Mouse (Mus musculus) megakaryocyte-erythroid progenitor cell, adult 5-6 weeks (primary cell): ENCODE data around the gene Srsf3. TPM values are rescaled to one million over a fixed set of nuclear protein-coding genes. Genes with fewer than 3 reads are reported as not detected.
"Not testable (repeated sequence)": the region's sequence is repeated elsewhere in the genome, so short reads cannot be mapped to it uniquely, and the experiment has no call there.

ENCODE experiments used
- ATAC-seq: replicated peaks from 2 replicates; pipeline ENCODE4 v1.8.0; 2016; ENCODE audit warnings: mild to moderate bottlenecking, inconsistent platforms; ENCODE audit not compliant: severe bottlenecking, poor library complexity, low FRiP score, low TSS enrichment
- total RNA-seq, 2 experiments: library from RNA; stranded (forward) in 1 of 2; stranded (reverse) in 1 of 2; fragments of 200-1000, 215-1000 nt in 1 of 2; fragments of >200 nt in 1 of 2; fragmentation: Nextera tagmentation in 1 of 2; gene quantifications; 2 replicates each; pipeline ENCODE4 v1.2.3; 2014 to 2017

The Srsf3 gene
- total RNA-seq, 2 experiments from 2014 or later = 513 to 747 TPM

DNA sequence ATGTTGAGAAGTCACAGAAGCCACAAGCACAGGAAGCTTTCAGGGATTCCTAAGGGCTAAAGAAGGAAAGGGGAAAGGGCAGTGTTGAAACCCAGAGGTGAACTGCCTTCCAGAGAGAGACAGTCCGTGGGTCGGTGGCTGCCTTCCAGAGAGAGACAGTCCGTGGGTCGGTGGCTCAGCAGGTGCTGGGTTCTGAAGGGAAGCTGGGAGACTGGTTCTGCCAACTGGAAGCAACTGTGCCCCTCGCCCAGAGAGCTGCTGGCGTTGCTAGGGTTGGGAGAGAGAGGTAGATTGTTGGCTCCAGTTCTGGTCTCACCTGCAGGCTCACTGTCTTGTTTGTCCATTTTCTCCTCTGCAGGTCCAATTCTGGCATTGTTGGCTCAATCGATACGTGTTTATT lies 26.1 kb downstream of the Srsf3 start:
- no peak for ATAC-seq

DNA sequence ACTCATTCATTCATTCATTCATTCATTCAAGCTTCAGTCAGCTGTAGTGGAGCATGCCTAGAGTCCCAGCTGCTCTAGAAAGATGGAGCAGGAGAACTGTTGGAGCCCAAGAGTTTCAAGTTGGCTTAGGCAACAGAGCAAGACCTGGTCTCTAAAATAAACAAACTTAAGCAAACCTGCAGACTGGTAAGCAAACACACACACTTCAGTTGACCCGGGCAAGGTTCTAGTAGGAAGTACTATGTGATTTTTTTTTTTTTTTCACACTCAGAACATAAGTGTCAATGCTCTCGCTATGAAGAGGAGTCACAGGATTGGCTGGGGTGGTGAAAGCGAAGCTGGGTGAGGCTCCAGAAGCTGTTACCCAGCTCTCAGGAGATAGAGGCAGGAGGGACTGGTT lies 27.2 kb downstream of the Srsf3 start:
- ATAC-seq = no peak

DNA sequence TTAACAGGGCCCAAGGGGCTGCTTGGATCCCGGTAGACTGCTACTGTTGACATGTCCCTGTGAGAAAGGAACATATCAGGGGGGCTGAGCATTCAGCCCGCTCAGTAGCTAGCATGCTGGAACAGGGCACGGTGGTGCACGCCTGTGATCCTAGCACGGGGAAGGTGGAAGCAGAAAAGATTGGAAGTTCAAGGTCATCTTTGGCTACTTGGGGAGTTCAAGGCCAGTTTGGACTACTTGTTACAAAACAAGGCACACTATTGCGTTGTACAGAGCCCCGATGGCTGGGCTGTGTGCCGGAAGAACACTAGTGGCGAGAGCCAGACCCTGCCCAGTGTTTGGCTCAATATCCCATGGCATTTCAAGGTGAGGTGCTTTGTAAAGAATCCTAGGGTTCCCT lies 28.5 kb downstream of the Srsf3 start:
- ATAC-seq = no peak

DNA sequence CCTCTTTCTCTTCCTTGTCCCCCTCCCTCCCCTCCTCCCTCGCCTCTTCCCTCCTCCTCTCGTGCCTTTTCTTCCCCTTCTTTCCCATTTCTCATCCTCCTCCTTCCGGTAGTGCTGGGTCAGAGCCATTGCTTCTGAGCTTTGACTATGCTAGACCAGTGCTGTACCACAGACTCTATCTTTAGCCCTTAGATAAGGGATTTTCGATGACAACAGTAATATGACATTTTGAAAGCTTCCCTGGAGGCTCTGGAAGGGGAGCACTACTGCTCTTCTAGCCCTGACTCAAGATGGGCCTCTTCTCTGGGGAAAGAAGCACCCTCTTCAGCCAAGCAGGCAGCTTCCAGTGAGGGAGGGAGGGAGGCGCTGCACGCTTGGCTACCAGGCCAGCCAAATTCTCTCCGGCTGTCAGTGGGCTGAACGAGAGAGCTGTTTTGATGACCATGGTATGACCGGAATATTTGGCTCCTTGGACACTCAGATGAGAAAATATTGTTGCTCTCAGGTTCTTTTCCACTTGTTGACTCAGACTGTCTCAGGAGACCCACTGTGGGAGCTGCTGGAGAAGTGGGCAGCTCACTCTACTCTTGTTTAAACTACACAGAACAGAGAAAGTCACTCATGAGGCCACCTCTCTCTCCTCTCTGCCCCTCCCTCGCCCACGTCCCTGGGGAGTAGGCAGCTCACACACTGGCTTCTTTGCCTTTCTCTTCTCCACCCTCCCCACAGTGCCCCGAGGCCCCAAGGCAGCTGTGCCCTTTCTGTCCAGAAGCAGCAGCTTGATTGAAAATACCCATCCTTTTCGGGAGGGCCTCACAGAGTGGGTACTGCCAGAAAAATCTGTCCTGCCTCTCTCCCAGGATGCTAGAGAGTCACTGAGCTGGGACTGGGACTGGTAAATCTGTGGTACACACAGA lies 29.9 kb downstream of the Srsf3 start:
- no peak for ATAC-seq

DNA sequence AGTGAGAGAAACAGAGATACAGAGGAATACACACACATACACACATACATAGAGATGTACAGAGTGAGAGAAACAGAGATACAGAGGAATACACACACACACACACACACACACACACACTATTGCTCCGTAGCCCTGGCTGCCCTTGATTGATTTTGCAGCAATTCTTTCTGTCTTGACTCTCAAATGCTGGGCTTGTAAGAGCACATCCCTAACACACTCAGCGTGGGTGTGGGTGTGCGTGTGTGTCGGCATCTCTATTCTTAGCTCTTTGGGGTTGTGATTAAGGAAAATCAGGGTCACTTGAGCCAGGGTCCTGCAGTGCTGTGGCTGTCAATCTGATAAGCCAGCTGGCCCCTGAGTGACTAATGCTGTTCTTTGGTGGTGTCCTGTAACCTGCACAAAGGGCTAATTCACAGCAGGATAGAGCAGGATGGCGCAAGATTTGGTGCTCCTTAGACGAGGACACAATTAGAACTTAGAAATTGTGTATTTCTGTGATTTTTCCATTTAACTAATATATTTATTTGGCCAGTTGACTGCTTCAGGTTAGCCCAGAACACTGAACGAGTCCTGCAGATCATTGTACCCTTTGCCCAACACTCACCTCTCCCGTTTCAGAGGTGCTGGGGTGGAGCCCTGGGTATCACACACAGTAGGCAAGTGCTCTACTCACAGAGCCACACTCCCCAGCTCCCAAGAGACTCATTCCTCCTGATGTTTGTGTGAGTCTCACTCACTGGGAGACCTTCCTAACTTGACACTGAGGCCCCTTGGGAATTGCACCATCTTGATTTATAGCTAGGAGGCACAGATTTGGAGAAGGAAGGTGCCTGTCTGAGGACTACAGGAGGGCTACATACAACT lies 30.9 kb downstream of the Srsf3 start:
- ATAC-seq = no peak

DNA sequence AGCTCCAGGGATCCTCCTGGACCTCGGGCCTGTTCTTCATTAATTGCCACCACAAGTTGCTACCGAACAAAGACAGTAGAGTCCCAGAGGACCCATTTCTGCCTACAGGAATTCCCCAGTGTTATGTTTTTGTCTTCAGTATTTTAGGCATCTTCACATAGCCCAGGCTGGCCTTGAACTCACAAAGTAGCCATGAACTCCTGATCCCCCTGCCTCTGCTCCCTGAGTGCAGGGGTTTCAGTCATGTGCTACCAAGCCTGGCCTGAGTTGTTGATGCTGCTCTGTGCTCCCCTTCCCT lies 31.5 kb downstream of the Srsf3 start:
- no peak for ATAC-seq

DNA sequence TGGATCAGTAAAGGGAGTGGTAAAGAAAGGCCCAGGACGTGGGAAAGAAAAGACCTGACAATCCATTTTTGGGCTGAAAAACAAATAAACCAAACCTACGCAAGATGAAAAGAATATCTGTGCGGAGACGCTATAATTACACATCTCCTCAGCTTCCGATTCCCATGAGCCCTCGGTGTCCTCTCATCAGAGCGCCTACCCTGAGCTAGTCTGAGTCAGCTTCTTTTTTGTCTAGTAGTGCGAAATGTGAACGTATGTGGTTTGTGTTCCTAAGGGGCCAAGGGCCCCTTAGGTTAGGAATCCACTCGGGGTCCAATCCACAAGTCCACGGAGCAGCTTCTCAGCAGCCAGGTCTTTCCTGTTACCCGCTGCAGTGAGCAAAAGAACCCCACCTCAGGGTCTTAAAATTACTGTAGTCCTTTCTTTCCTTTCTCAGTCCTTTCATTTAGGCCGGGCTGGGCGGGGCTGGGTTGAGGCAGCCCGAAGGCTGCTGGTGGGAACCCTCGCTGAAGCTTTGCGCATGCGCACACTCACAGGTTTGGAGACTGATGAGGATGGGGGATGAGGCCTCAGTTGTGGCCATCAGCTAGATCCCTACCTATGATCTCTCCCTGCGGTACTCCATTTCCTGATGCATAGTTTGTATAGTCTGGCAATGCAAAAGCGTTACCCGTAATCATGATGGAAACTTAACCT lies 33.0 kb downstream of the Srsf3 start:
- ATAC-seq = no peak

DNA sequence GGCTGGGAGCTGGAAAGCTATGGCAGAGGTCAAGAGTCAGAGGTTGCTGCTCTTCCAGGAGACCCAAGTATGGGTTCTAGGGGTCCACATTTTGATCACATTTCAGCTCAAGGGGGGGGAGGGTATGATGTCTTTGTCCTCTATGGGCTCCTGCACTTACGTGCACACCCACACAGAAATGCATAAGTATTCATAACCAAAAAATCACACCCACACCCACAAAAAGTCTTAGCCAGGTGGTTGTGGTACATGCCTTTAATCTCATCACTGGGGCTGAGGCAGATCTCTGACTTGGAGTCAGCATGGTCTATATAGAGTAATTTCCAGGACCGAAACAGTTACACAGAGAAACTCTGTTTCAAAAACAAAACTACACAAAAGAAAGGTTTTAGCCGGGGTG lies 33.5 kb downstream of the Srsf3 start:
- ATAC-seq = no peak

DNA sequence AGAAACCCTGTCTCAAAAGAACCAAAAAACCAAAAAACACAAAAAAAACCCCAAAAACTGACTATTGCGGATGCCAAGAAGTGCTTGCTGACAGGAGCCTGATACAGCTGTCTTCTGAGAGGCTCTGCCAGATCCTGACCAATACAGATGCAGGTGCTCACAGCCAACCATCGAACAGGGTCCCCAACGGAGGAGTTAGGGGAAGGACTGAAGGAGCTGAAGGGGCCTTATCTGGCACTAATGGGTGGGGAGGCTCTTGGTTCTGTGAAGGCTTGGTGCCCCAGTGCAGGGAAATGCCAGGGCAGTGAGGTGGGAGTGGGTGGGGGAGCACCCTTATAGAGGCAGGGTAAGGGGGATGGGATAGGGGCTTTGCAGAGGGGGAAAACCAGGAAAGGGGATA lies 35.0 kb downstream of the Srsf3 start:
- not testable (repeated sequence) for ATAC-seq

DNA sequence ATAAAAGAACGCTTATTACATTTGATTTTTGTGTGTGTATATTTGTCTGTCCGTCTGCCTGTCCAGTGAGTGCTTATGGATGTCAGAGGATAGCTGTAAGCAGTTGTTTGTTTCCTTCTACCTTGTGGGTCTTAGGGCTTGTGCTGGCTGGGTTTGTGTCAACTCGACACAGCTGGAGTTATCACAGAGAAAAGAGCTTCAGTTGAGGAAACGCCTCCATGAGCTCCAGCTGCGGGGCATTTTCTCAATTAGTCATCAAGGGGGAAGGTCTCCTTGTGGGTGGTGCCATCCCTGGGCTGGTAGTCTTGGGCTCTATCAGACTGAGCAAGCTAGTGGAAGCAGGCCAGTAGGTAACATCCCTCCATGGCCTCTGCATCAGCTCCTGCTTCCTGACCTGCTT lies 35.4 kb downstream of the Srsf3 start:
- no peak for ATAC-seq

DNA sequence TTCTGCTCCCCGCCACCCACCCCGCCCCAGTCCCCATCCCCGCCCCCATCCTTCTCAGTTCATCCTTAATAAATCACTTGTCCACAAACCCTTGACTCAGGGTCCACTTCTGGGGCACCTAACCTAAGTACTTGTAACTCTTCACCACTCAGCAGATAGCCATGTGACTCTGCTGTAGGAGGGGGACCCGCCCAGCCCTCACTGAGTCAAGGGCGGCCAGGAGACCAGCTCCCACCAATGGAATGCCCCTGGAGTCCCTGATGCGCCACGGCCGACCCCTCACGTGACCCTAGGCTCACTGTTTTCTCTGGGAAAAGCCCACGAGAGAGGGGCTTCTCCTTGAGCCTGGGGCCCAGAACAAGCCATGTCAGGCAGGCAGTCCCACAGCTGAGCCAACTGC lies 36.6 kb downstream of the Srsf3 start:
- ATAC-seq = no peak

DNA sequence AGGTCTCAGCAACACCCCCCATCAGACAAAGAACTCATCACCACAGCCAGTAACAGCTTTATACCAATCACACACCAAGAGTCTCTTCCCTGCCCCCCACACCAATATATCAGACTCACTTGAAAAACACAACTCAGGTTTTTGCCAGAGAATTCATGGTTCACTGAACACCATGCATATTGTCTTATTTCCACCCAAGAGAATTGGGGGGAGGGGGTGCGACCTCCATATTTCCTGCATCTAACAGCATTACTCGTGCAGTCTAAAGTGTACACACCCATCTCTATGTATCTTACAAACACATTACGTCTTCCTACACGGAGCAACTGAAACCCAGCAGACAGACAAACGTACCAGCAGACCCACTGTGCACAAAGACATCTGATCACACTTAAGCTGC lies 39.4 kb downstream of the Srsf3 start:
- no peak for ATAC-seq

DNA sequence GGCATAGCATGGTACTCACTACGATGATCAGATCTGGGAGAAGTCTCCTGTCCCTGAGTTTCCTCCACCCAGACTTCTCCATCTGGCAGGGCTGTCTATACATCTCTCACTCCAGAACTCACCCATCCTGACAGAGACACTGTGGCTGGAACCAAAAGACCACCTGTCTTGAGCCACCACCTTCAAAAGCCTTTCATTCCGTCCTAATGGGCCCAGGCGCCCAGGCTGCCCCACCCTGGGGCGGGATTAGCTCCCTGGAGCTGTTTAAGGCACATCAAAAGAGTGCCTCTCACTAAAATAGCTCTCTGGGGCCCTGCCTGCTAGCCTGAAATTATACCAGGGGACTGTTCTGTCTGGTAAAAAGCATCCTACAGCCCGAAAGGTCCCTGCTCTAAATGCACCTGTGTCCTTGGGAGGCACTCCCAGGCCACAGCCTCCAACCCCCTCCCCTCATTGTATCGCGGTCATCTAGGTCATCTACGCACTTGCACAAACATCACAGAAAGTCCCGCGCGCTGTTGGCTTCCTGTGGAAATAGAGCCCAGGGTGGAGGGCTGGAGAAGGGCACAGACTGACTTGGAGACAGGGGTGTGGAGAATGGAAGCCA lies 40.4 kb downstream of the Srsf3 start:
- no peak for ATAC-seq

DNA sequence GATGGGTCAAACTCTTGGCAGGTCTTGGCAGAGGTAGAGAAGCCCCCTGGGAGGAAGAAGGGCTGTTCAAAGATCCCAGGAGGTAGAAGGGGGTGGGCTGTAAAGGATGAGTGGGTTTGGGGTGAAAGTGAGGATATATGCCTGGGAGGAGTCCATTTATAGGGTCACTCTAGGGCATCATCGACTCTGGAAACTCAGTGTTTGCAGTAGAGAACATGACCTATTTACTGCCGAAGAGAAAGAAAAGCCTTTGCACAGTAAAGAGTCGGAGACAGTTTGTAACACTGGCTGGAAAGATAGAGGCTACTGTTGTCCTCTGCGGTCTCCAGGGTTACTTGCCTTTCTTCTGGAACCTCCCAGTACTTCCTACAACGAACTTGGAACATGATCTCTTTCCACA lies 40.9 kb downstream of the Srsf3 start:
- no peak for ATAC-seq

DNA sequence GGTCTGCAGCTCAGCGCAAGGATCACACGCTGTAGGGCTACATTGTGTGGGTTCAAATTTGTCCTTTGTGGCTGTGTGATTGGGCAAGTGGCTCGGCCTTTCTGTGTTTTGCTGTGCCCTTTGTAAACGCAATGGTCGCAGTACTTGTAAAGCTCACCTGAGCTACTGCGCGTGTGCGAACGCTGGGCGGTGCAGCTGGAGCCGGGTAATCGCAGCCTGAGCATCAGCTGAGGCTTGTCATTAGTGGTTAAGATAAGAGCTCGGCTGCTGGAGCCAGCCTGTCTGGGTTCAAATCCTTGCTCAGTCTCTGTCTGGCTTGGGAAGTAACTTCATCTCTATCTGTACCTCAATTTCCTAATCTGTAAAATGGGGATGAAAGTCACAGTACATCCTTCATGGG lies 41.7 kb downstream of the Srsf3 start:
- no peak for ATAC-seq

DNA sequence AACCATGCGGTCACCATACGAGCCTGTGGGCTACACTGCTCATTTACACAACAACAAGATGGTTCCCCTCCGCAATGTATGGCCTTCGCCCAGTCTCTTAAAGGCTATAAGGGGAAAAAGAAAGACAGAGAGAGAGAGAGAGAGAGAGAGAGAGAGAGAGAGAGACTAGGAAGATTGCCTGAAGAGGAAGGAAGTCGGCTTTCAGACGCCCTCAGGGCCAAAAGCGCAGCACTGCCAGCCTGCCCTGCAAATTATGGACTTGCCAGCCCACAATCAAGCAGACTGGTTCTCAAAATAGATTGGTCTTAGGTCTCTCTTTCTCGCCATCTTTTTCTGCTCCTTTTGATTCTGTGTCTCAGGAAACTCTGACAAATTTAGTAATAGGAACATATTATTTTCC lies 43.8 kb downstream of the Srsf3 start:
- no peak for ATAC-seq

DNA sequence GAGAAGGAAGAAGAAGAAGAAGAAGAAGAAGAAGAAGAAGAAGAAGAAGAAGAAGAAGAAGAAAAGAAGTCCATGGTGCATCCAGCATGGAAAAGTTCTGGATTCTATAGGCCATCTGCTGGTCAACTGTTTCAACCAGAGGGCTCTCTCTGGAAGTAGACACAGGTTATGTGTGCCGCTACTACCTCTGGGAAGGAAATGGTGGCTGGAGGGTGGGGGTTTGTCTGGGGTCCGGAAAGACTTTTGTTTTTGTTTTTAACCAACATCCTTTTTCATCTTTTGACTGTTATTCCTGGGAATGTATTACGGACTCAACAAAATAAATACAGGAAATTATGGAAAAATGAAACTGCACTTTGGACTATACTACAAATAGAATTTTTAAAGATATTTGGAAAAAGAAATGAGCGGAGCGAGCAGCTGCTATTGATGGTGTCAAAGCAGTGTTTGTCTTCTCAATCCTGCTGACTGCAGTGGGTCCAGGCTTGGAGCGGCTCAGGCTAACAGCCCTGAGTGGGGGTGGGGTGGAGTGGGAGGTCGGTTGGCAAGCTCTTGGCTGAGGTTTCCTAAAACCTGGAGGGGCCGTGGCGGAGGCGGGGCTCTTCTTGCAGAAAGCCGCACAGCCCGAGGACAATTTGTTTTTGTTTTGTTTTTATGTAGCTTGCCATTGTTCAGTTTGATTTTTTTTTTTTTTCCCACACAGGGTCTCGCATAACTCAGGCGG lies 45.5 kb downstream of the Srsf3 start:
- no peak for ATAC-seq

DNA sequence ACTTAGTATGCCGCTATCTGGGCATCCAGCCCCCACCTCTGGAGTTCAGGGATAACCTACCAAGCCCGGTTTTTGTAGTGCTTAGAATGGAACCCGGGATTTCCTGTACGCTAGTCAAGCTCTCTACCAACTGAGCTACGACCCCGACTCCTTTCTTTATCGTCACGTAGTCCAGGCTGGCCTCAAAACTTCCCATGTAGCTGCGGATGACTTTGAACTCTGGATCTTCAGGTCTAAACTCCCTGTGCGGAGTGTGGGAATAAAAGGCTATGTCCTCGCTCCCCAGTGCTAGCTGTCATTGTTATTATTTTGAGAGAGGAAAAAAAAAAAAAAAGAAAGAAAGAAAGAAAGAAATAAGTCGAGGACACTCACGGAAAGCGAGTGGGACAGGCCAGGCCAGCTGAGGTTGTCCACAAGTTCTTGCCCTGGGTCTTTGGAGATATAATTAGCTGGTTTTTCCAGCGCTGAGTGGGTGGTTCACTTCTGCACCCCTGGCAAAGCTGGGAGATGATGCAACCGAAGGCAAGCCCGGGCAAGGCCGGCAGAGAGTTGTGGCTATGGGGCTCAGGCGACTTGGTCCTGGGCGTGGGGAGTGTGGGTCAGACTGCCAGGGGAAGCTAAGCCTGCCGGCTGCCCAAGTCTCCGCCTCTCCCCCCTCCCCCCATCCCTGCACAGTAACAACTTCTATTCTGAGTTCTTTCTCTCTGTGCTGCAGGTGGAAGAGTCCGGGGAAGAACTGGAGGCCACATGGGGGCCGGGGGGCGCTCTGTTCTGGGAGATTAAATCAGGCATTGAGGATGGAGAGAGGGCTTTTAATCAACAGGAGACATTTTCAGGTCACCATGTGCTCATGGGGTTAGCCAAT lies 46.3 kb downstream of the Srsf3 start:
- ATAC-seq = 0 out of 2 replicates have a peak, but pooled peaks have one; percentile 30
